Mouse (Mus musculus): ENCODE results near the gene Wbp1. TPM values are rescaled to one million over a fixed set of nuclear protein-coding genes. Genes with fewer than 3 reads are reported as not detected.

The Wbp1 gene
- total and polyA plus RNA-seq, 3 experiments = 42.4 to 72.8 TPM; not detected in 1

DNA sequence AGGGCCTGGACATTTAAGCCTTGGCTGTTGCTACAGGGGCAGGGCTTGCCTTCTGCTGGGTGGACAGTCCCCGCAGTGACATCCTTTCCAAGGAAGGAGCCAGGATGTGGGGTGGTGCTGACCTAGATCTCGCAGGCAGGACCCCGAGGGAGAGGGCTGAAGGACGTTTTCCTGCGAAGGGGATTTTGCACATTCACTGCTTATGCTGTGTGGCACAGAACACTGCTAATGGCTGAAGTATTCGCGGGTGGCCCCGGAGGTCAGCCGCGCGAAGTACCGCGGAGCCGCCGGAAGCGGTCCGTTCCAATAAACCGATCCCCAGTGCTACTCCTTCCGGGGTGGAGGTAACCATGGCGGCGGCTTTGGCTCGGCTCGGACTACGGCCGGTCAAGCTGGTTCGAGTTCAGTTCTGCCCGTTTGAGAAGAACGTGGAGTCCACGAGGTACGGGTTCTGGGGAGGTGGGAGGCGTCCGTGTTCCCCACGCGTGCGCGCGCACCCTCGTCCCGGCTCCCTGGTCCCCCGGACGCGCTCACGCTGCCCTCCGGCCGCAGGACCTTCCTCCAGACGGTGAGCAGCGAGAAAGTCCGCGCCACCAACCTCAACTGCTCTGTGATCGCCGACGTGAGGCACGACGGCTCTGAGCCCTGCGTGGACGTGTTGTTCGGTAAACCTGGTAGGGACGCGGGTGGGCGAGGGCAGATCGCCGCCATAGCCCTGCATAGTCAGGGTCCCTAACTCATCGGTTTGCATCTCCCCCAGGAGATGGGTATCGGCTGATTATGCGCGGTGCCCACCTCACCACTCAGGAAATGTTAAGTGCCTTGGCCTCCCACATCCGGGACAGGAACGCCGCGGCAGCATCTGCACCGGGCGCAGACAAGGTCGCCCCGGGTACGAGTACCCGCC, 12.3 kb downstream of the Wbp1 start, which contains the start of gene Mrpl53:
Gene Mrpl53 (plus strand): TSS at position 279 of the 907 bp plus-strand sequence.
- H3K4me1 ChIP-seq (ENCODE audit: control insufficient read depth in 1 of 2, insufficient read depth in 2 of 2, low read length in 2 of 2) = no peaks in the 10 kb centered on the region; a peak in 1 of 4 replicates
- peak within 1 kb of the TSS; percentile 75 for H3K27ac ChIP-seq (ENCODE audit: control insufficient read depth, low read depth, low read length)
- peak within 1 kb of the TSS; percentile 79 to 93 for H3K4me3 ChIP-seq (ENCODE audit: control insufficient read depth in 1 of 2, insufficient read depth in 1 of 2, low read depth in 2 of 2, low read length in 2 of 2)
- no peaks in the 10 kb centered on the region for H3K9me3 ChIP-seq (replicated peaks; ENCODE audit: insufficient read depth, low read length)
- peaks cover 12% of the 10 kb centered on the region for H3K79me2 ChIP-seq (ENCODE audit: control insufficient read depth, insufficient read depth, low read length, poor library complexity)
- DNase-seq (ENCODE audit: low read depth, low spot score) = peak; percentile 84
- H3K27me3 ChIP-seq (ENCODE audit: control insufficient read depth in 1 of 2, insufficient read depth in 2 of 2, low read length in 2 of 2) = no peaks in the 10 kb centered on the region
- H3K36me3 ChIP-seq (ENCODE audit: control insufficient read depth in 1 of 2, insufficient read depth in 2 of 2, low read length in 2 of 2) = peaks cover 0 to 9% of the 10 kb centered on the region in 2 experiments; a peak in 3 of 4 replicates
- peak within 1 kb of the TSS; percentile 86 for H3K9ac ChIP-seq (ENCODE audit: control insufficient read depth, low read depth, low read length, poor library complexity, severe bottlenecking)
- TF ChIP-seq ZKSCAN1 (IDR thresholded peaks at IDR 0.05; ENCODE audit: low read depth, low read length) = peak; percentile 9
- TF ChIP-seq TCF12 (IDR thresholded peaks at IDR 0.05; ENCODE audit: low read depth, low read length) = peak; percentile 53
- no peak; the same call in 1 of the 2 replicates for TF ChIP-seq MXI1 (IDR thresholded peaks at IDR 0.05; ENCODE audit: low read depth, low read length)
- no peak for TF ChIP-seq ETS1 (IDR thresholded peaks at IDR 0.05; ENCODE audit: low read depth, low read length)
- no peak for TF ChIP-seq RCOR1 (IDR thresholded peaks at IDR 0.05; ENCODE audit: low read depth, low read length)
- no peak; the same call in 1 of the 2 replicates for TF ChIP-seq KAT2A (conservative IDR thresholded peaks at IDR 0.05; ENCODE audit: low read depth, low read length)
- TF ChIP-seq CTCF (IDR thresholded peaks at IDR 0.05 in 2 of 3, conservative IDR thresholded peaks at IDR 0.05 in 1 of 3; ENCODE audit: control insufficient read depth in 1 of 3, insufficient read depth in 1 of 3, low read depth in 2 of 3, low read length in 3 of 3, poor library complexity in 1 of 3, severe bottlenecking in 1 of 3) = 0 out of 6 replicates have a peak, but pooled peaks of 1 of the 3 experiments have one; percentile 0
- TF ChIP-seq MEF2A (IDR thresholded peaks at IDR 0.05; ENCODE audit: extremely low read depth, insufficient replicate concordance, low read depth, low read length, poor library complexity, severe bottlenecking) = no peak
- no peak for TF ChIP-seq SMC3 (IDR thresholded peaks at IDR 0.05; ENCODE audit: low read depth, low read length)
- 0 out of 2 replicates have a peak, but pooled peaks have one; percentile 41 for TF ChIP-seq MYC (IDR thresholded peaks at IDR 0.05; ENCODE audit: low read depth, low read length)
- no peak for TF ChIP-seq RAD21 (IDR thresholded peaks at IDR 0.05; ENCODE audit: low read depth, low read length)
- TF ChIP-seq MAZ (IDR thresholded peaks at IDR 0.05; ENCODE audit: low read depth, low read length) = 0 out of 2 replicates have a peak, but pooled peaks have one; percentile 51
- no peak for TF ChIP-seq ZC3H11A (IDR thresholded peaks at IDR 0.05; ENCODE audit: low read depth, low read length)
- TF ChIP-seq GATA1 (IDR thresholded peaks at IDR 0.05; ENCODE audit: low read depth, low read length) = no peak
- no peak for TF ChIP-seq MAFK (IDR thresholded peaks at IDR 0.05; ENCODE audit: borderline replicate concordance, low read depth, low read length)
- 0 out of 2 replicates have a peak, but pooled peaks have one; percentile 39 for TF ChIP-seq MAX (IDR thresholded peaks at IDR 0.05; ENCODE audit: low read length)
- TF ChIP-seq NELFE (IDR thresholded peaks at IDR 0.05; ENCODE audit: low read depth, low read length) = peak; percentile 87
- no peak for TF ChIP-seq ZNF384 (IDR thresholded peaks at IDR 0.05; ENCODE audit: low read depth, low read length)
- TF ChIP-seq CHD2 (IDR thresholded peaks at IDR 0.05; ENCODE audit: low read length) = no peak; the same call in none of the 2 replicates
- no peak for TF ChIP-seq GABPA (IDR thresholded peaks at IDR 0.05; ENCODE audit: low read depth, low read length)
- TF ChIP-seq TAL1 (IDR thresholded peaks at IDR 0.05; ENCODE audit: low read length) = no peak
- no peak for TF ChIP-seq CHD1 (IDR thresholded peaks at IDR 0.05; ENCODE audit: low read depth, low read length)
- no peak for TF ChIP-seq ZMIZ1 (IDR thresholded peaks at IDR 0.05; ENCODE audit: low read depth, low read length)
- TF ChIP-seq NRF1 (IDR thresholded peaks at IDR 0.05; ENCODE audit: insufficient read depth, low read depth, low read length, poor library complexity, severe bottlenecking) = no peak
- no peak for TF ChIP-seq JUND (IDR thresholded peaks at IDR 0.05; ENCODE audit: low read depth, low read length)
- peak; percentile 95 for TF ChIP-seq HCFC1 (IDR thresholded peaks at IDR 0.05; ENCODE audit: low read depth, low read length)
- TF ChIP-seq POLR2AphosphoS2 (IDR thresholded peaks at IDR 0.05; ENCODE audit: low read length) = peak; percentile 90
- TF ChIP-seq BHLHE40 (IDR thresholded peaks at IDR 0.05; ENCODE audit: borderline replicate concordance, low read depth, low read length) = no peak
- no peak for TF ChIP-seq USF1 (IDR thresholded peaks at IDR 0.05; ENCODE audit: low read depth, low read length)
- TF ChIP-seq SIN3A (IDR thresholded peaks at IDR 0.05; ENCODE audit: low read length) = 0 out of 2 replicates have a peak, but pooled peaks have one; percentile 64
- TF ChIP-seq USF2 (IDR thresholded peaks at IDR 0.05; ENCODE audit: borderline replicate concordance in 1 of 2, insufficient read depth in 1 of 2, low read depth in 1 of 2, low read length in 2 of 2) = no peak
- peak; percentile 67 for TF ChIP-seq TBP (IDR thresholded peaks at IDR 0.05; ENCODE audit: low read depth, low read length)
- peak; percentile 84; the same call in 1 of the 2 replicates for TF ChIP-seq POLR2AphosphoS5 (IDR thresholded peaks at IDR 0.05; ENCODE audit: borderline replicate concordance, low read depth, low read length)
- no peak for TF ChIP-seq E2F4 (IDR thresholded peaks at IDR 0.05; ENCODE audit: borderline replicate concordance, low read depth, low read length)

Data from MEL (cell line).